Mouse (Mus musculus) spleen, adult 2 months (tissue): Measurements from ENCODE around the gene Med19. TPM values are rescaled to one million over a fixed set of nuclear protein-coding genes. Genes with fewer than 3 reads are reported as not detected.

Experiments used
- DNase-seq, 2 experiments: peaks; one replicate each; pipeline versions ENCODE4 v3.0.0 to v3.0.0-alpha.2; 2012 to 2021; ENCODE audit warnings: low spot score in 2 of 2, low read depth in 1 of 2
- H3K27ac ChIP-seq: fragments of 200-500 bp; 2 replicates; pipeline ENCODE4 v1.5.1; 2012; ENCODE audit warnings: low read length, inconsistent platforms; ENCODE audit not compliant: insufficient read depth
- H3K27me3 ChIP-seq: fragments of 200-500 bp; 2 replicates; pipeline ENCODE4 v1.6.1; 2012; ENCODE audit warnings: mild to moderate bottlenecking, moderate library complexity, low read length, inconsistent platforms; ENCODE audit not compliant: control insufficient read depth, insufficient read depth
- H3K36me3 ChIP-seq: fragments of 200-500 bp; 2 replicates; pipeline ENCODE4 v1.6.1; 2012; ENCODE audit warnings: mild to moderate bottlenecking, low read length, inconsistent platforms; ENCODE audit not compliant: control insufficient read depth, insufficient read depth
- H3K4me1 ChIP-seq: fragments of 200-500 bp; 2 replicates; pipeline ENCODE4 v1.6.1; 2011; ENCODE audit warnings: inconsistent platforms; ENCODE audit not compliant: control insufficient read depth, insufficient read depth, insufficient read length
- H3K4me3 ChIP-seq: fragments of 200-500 bp; 2 replicates; pipeline ENCODE4 v1.5.1; 2011; ENCODE audit warnings: mild to moderate bottlenecking, inconsistent platforms; ENCODE audit not compliant: insufficient read depth, insufficient read length; ENCODE audit errors: extremely low read depth
- CTCF ChIP-seq: fragments of 200-500 bp; IDR thresholded peaks from 2 replicates; pipeline ENCODE4 v1.5.1; 2011; ENCODE audit warnings: mild to moderate bottlenecking, inconsistent platforms; ENCODE audit not compliant: insufficient read depth, insufficient read length, insufficient replicate concordance; ENCODE audit errors: extremely low read depth
- POLR2A ChIP-seq: fragments of 200-500 bp; IDR thresholded peaks from 2 replicates; pipeline ENCODE4 v1.6.1; 2011; ENCODE audit warnings: low read depth, low read length, inconsistent platforms
- WGBS: fragments of 180-500 bp; shearing (Covaris S2); methylation state at CpG from one replicate; pipeline ENCODE4 v1.1.7; 2018; 5-methylcytosine and 5-hydroxymethylcytosine counted together
- polyA plus RNA-seq: library from polyadenylated mRNA; depleted of rRNA; stranded (reverse); fragments of >200 nt; gene quantifications from 2 replicates; pipeline ENCODE4 v1.2.3, GENCODE M21; 2012

The Med19 gene
- polyA plus RNA-seq, 1 experiment: 4.9 TPM

- H3K4me3 ChIP-seq: no peak overlapping the region
- H3K27ac ChIP-seq: no peak overlapping the region
- no peaks in the 10 kb centered on the region for H3K27me3 ChIP-seq
- H3K36me3 ChIP-seq: peaks cover 42% of the 10 kb centered on the region
- H3K4me1 ChIP-seq: no peaks in the 10 kb centered on the region
- TF ChIP-seq CTCF (no peak), POLR2A (no peak)
- 78% methylated on average over 2 of the region's 2 CpGs for WGBS
- no peak for DNase-seq
These were observed 10.1 kb downstream of the Med19 start for GRCm38 (mm10) chr2:84688080-84688844.

DNA sequence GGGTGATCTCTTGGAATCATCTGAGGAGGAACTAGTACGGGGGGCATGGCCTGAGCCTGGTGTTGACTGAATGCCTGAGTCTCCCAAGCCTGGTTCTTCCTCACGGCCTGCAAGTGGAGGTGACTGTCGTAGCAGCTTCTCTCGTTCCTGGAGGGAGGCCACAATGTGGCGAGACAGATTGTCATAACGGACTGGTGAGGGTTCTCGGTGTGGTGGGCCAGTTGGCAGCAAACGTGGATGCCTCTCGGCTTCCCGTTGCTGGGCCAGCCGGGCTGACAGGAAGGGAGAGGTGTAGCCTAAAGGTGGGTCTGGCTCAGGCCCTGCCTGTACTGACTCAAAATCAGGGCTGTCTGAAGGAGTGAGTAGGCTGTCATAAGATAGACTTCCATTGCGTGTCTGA lies 11.8 kb downstream of the Med19 start:
- H3K4me1 ChIP-seq: no peaks in the 10 kb centered on the region
- no peak for TF ChIP-seq CTCF
- no peak for TF ChIP-seq POLR2A
- H3K36me3 ChIP-seq: peaks cover 48% of the 10 kb centered on the region
- 97% methylated on average over 12 of the region's 12 CpGs for WGBS
- H3K27ac ChIP-seq: no peak overlapping the region
- no peaks in the 10 kb centered on the region for H3K27me3 ChIP-seq
- H3K4me3 ChIP-seq: no peak overlapping the region
- DNase-seq: no peak

DNA sequence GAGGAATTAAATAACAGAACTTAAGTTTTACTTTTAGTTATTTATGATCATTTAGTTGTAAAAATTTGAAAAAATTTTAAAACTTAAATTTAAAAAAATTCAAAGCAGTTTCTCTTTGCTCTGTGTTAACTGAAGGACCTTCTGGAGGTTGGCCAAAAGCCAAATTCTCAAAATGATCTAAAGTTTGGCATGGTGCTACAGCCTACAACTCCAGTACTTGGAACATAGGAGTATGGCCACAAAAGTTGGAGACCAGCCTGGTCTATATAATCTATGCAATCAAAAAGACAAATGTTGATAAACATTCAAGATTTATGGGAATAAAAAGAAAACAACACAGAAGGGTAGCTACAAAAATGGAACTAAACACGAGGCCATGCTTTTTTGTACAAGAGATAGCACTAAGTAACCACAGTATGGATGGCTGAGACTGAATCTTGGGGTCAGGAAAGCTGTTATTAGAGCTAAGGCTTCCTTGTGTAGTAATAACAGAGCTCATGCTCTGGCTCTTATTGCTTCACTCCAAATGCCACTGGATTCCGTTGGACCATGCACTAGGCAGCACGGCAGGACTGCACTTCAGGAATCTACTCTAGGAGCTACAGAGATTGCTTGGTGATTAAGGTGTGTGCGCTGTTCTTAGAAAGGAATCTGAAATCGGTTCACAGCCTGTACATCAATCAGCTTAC lies 16.9 kb downstream of the Med19 start:
- 96% methylated on average over 5 of the region's 5 CpGs for WGBS

DNA sequence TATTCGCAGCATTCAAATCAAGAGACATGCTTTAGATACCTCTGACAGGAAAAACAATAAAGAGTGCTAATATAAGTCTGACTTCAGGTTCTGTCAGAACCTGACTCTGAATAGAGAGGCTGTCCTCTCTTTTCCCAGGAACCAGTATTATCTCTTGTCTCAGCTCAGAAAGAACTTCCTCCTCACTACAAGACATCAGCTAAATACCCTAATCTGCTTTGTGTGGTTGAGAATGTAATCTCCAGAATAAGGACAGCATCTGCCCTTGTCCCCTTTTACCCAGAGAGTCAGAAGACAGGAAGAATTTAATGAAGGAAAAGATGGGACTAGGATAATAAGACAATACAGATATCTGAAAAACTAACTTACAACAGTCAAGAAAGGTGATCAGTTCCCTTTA lies 25.3 kb downstream of the Med19 start:
- no peaks in the 10 kb centered on the region for H3K4me1 ChIP-seq
- H3K4me3 ChIP-seq: no peak overlapping the region
- no peak overlapping the region for H3K27ac ChIP-seq
- no peaks in the 10 kb centered on the region for H3K27me3 ChIP-seq
- TF ChIP-seq POLR2A (no peak), CTCF (no peak)
- WGBS: 95% methylated on average over 1 of the region's 1 CpGs
- peaks cover 9% of the 10 kb centered on the region for H3K36me3 ChIP-seq
- no peak for DNase-seq

More for the DNA sequence above, 16.9 kb downstream of the Med19 start:
- DNase-seq: no peak
- Histone ChIP-seq H3K4me3 (no peak overlapping the region), H3K36me3 (peaks cover 27% of the 10 kb centered on the region), H3K27ac (no peak overlapping the region), H3K4me1 (no peaks in the 10 kb centered on the region), H3K27me3 (no peaks in the 10 kb centered on the region)
- TF ChIP-seq POLR2A (no peak), CTCF (no peak)

GRCm38 (mm10) chr2:84704329-84704728 lies 26.1 kb downstream of the Med19 start:
- peaks cover 14% of the 10 kb centered on the region for H3K36me3 ChIP-seq
- H3K27ac ChIP-seq: no peak overlapping the region
- no peak overlapping the region for H3K4me3 ChIP-seq
- WGBS: 94% methylated on average over 5 of the region's 5 CpGs
- TF ChIP-seq POLR2A (no peak), CTCF (no peak)
- no peaks in the 10 kb centered on the region for H3K4me1 ChIP-seq
- no peaks in the 10 kb centered on the region for H3K27me3 ChIP-seq
- DNase-seq: no peak

GRCm38 (mm10) chr2:84705295-84705694 lies 27.1 kb downstream of the Med19 start:
- Histone ChIP-seq H3K4me1 (no peaks in the 10 kb centered on the region), H3K27me3 (no peaks in the 10 kb centered on the region), H3K4me3 (no peak overlapping the region), H3K36me3 (peaks cover 19% of the 10 kb centered on the region), H3K27ac (no peak overlapping the region)
- 83% methylated on average over 1 of the region's 1 CpGs for WGBS
- TF ChIP-seq CTCF (no peak), POLR2A (no peak)
- no peak for DNase-seq

- peaks cover 19% of the 10 kb centered on the region for H3K36me3 ChIP-seq
These were observed 29.3 kb downstream of the Med19 start for GRCm38 (mm10) chr2:84707523-84707922.

More at GRCm38 (mm10) chr2:84707523-84707922, 29.3 kb downstream of the Med19 start:
- no peak overlapping the region for H3K27ac ChIP-seq
- no peak overlapping the region for H3K4me3 ChIP-seq
- no peaks in the 10 kb centered on the region for H3K27me3 ChIP-seq
- no peak for DNase-seq
- H3K4me1 ChIP-seq: no peaks in the 10 kb centered on the region
- no peak for TF ChIP-seq CTCF
- 88% methylated on average over 1 of the region's 1 CpGs for WGBS
